Mouse (Mus musculus): Measurements from ENCODE around the gene Hoxc13. TPM values are rescaled to one million over a fixed set of nuclear protein-coding genes. Genes with fewer than 3 reads are reported as not detected.

Hoxc13 gene
- polyA plus RNA-seq (2012; rRNA removed) = not detected in 2 replicates

DNA sequence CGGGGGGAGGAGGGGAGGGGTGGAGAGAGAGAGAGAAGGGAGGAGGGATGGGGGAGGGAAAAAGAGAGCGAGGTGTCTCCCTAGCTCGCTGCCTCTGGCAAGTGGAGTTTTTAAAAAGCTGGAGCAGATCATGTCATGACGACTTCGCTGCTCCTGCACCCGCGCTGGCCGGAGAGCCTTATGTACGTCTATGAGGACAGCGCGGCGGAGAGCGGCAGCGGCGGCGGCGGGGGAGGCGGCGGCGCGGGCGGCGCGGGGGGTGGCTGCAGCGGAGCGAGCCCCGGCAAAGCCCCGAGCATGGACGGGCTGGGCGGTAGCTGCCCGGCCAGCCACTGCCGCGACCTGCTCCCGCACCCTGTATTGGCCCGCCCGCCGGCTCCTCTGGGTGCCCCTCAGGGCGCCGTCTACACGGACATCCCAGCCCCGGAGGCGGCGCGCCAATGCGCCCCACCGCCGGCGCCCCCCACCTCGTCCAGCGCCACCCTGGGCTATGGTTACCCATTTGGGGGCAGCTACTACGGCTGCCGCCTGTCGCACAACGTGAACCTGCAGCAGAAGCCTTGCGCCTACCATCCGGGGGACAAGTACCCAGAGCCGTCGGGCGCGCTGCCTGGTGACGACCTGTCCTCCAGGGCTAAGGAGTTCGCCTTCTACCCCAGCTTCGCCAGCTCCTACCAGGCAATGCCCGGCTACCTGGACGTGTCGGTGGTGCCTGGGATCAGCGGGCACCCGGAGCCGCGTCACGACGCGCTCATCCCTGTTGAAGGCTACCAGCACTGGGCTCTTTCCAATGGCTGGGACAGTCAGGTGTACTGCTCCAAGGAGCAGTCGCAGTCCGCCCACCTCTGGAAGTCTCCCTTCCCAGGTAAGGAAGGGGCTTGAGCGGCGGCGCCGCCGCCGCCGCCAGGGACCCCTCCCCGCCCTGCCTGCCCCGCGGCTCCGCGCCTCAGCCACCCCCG is at the start of gene Hoxc13:
Hoxc13 (plus strand) TSS at position 51 of the 959 bp plus-strand sequence.
- Histone ChIP-seq H3K4me3 (ENCODE audit: insufficient read depth, low read length) (no peak within 1 kb of the TSS), H3K4me1 (ENCODE audit: control insufficient read depth, insufficient read depth, low read length) (no peaks in the 10 kb centered on the region), H3K27ac (ENCODE audit: insufficient read depth, low read length) (no peak within 1 kb of the TSS)
- TF ChIP-seq POLR2A (IDR thresholded peaks at IDR 0.05; ENCODE audit: extremely low read depth, insufficient read depth, low read length) = no peak

DNA sequence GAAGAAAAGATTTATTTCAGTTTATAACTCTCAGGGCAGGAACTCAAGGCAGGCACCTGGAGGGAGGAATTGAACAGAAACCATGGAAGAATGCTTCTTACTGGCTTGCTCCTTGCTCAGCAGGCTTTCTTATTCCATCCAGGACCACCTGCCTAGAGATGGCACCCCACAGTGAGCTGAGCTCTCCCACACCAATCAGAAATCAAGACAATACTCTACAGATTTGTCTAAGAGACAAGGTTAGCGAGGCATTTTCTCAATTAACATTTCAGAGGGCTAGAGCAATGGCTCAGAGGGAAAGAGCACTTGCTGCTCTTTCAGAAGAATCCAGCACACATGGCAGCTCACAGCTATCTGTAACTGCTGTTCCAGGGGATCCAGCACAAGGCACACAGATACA is 35.1 kb upstream of the Hoxc13 start:
- H3K4me3 ChIP-seq (ENCODE audit: insufficient read depth, low read length) = no peak overlapping the region
- TF ChIP-seq CTCF (IDR thresholded peaks at IDR 0.05; ENCODE audit: extremely low read depth, insufficient read depth, low read length) (no peak), POLR2A (IDR thresholded peaks at IDR 0.05; ENCODE audit: extremely low read depth, insufficient read depth, low read length) (no peak)
- H3K4me1 ChIP-seq (ENCODE audit: control insufficient read depth, insufficient read depth, low read length) = no peaks in the 10 kb centered on the region
- no peak overlapping the region for H3K27ac ChIP-seq (ENCODE audit: insufficient read depth, low read length)

DNA sequence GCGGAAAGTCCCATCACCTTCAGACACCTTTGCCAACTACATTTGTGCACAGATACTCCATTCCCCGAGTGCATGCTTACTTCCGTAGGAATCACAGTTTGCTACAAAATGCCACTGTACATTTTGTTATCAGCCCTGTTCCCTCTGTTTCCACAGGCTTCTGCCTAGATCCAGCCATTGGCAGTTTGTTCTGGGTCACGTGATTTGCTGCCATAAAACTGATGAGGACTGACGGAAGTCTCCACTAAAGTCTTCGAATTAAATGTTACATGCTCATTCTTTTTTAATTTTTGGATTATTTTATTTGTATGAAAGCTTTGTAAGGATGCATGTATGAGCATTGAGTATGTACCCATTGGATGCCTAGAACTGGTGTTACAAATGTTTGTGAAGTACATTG is 25.8 kb upstream of the Hoxc13 start:
- TF ChIP-seq CTCF (IDR thresholded peaks at IDR 0.05; ENCODE audit: extremely low read depth, insufficient read depth, low read length) (no peak), POLR2A (IDR thresholded peaks at IDR 0.05; ENCODE audit: extremely low read depth, insufficient read depth, low read length) (no peak)
- H3K4me3 ChIP-seq (ENCODE audit: insufficient read depth, low read length) = no peak overlapping the region
- no peak overlapping the region for H3K27ac ChIP-seq (ENCODE audit: insufficient read depth, low read length)
- H3K4me1 ChIP-seq (ENCODE audit: control insufficient read depth, insufficient read depth, low read length) = no peaks in the 10 kb centered on the region

DNA sequence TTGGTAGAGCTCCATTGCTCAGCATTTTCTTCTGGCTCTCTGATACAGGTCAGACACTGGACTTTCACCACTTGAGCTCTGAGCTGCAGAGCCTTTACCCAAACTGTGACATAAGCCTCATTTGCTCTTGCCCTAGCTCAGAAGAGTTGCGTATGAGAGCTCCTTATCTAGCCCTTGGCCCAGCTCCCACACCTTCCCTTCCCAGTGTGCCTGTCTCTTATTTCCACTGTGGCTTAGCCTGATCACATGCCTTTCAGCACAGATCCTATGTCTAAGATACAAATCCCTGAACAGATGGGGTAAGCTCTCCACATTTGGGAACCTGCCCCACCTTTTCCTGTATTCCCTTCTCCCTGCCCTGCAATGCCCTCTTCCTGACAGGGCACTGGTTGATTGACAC is 16.0 kb upstream of the Hoxc13 start:
- Histone ChIP-seq H3K27ac (ENCODE audit: insufficient read depth, low read length) (no peak overlapping the region), H3K4me1 (ENCODE audit: control insufficient read depth, insufficient read depth, low read length) (no peaks in the 10 kb centered on the region), H3K4me3 (ENCODE audit: insufficient read depth, low read length) (no peak overlapping the region)
- TF ChIP-seq POLR2A (IDR thresholded peaks at IDR 0.05; ENCODE audit: extremely low read depth, insufficient read depth, low read length) (no peak), CTCF (IDR thresholded peaks at IDR 0.05; ENCODE audit: extremely low read depth, insufficient read depth, low read length) (no peak)

DNA sequence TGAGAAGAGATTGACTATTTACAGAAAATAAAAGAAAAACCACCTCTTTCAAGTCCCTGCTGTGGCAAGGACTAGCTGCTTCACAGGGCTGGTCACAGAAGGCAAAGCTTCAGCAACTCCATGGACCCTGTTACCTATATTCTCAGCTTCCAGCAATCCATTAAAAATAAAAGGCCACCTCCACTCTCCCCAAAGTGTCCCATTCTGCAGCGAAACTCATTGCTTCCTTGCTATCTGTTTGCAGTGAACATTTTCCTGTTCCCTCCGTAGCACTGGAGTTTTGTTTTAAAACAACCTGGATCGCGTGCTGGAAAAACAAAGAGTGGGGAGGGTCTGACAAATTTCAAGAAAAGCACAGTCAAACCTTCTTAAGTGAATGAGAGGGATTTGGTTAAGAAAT is 11.4 kb upstream of the Hoxc13 start:
- H3K4me3 ChIP-seq (ENCODE audit: insufficient read depth, low read length) = no peak overlapping the region
- H3K27ac ChIP-seq (ENCODE audit: insufficient read depth, low read length) = no peak overlapping the region
- TF ChIP-seq POLR2A (IDR thresholded peaks at IDR 0.05; ENCODE audit: extremely low read depth, insufficient read depth, low read length) (no peak), CTCF (IDR thresholded peaks at IDR 0.05; ENCODE audit: extremely low read depth, insufficient read depth, low read length) (no peak)
- no peaks in the 10 kb centered on the region for H3K4me1 ChIP-seq (ENCODE audit: control insufficient read depth, insufficient read depth, low read length)

DNA sequence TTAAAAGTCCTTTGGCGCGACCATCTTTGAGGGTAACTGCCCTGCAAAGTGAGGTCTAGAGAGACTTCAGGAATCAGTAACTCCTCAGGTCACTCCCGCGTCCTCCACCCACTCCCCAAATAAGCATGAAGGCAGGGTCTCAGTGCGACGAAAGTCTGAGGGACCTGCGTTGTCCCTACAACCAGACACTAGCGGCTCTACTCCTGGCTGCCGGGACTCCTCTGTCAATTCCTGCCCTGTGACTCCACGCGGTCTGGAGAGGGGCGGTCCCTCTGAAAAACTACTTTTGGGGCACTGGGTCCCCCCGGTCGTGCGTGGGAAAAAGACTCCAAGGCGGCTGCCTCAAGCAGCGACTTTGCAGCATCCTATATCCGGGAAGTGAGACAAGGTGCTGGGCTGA is 10.9 kb upstream of the Hoxc13 start:
- no peak overlapping the region for H3K27ac ChIP-seq (ENCODE audit: insufficient read depth, low read length)
- TF ChIP-seq POLR2A (IDR thresholded peaks at IDR 0.05; ENCODE audit: extremely low read depth, insufficient read depth, low read length) = no peak
- no peaks in the 10 kb centered on the region for H3K4me1 ChIP-seq (ENCODE audit: control insufficient read depth, insufficient read depth, low read length)
- H3K4me3 ChIP-seq (ENCODE audit: insufficient read depth, low read length) = no peak overlapping the region

DNA sequence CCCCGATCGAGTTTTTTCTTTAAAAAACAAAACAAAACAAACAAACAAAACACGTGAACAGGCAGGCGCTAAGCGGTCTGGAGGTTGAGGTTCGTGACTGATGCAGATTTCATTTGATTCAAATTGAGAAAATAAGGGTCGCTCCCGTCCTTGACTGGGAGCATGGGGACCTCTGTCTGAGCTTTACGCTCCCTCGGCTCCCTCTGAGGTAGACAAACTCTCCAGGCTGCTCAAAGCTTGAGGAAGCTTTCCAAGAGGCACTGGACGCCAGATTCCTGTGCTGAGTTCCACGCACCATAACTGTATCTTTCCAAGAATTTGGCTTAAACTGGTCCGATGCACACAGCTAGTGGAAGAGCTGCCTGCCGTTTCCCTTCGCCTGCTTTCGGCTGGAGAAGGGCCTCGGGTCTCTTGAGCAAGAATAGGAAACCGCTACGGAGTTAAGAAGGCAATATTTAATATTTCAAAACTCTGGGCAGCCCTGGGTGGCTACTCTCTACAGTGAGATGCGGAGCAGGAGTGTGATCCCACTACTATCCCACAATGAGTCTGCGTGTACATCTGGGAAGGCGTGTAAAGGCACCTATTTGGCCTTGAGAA is 10.3 kb upstream of the Hoxc13 start:
- TF ChIP-seq CTCF (IDR thresholded peaks at IDR 0.05; ENCODE audit: extremely low read depth, insufficient read depth, low read length) (no peak), POLR2A (IDR thresholded peaks at IDR 0.05; ENCODE audit: extremely low read depth, insufficient read depth, low read length) (no peak)

DNA sequence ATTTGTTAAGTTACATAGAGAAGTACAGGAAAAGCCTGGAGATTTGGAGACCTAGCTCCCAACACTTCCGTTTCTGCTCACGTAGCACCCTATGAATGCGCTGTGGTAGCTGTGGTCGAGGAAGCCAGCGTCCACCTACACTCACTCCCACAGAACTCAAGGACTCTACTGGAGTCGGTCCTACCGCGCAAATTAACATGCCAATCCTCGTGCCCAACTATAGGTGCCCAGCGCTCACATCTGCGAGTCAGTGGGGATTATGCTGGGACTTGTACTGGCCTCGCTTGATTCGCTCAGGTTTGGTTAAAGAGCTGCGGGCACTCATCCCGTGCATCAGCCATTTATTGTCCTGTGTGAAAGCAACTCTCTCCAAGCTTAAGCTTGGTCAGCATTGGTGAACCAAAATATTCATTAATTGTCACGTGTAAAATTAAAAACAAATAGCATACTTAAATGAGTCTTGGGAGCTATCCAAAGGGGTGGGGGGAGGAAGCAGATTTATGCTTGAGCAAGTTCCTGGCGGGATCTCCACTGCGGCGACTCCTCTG is 7.8 kb upstream of the Hoxc13 start:
- TF ChIP-seq POLR2A (IDR thresholded peaks at IDR 0.05; ENCODE audit: extremely low read depth, insufficient read depth, low read length) = no peak
- TF ChIP-seq CTCF (IDR thresholded peaks at IDR 0.05; ENCODE audit: extremely low read depth, insufficient read depth, low read length) = no peak
- Histone ChIP-seq H3K27ac (ENCODE audit: insufficient read depth, low read length) (no peak overlapping the region), H3K4me1 (ENCODE audit: control insufficient read depth, insufficient read depth, low read length) (no peaks in the 10 kb centered on the region), H3K4me3 (ENCODE audit: insufficient read depth, low read length) (no peak overlapping the region)

More for the DNA sequence above, 10.3 kb upstream of the Hoxc13 start:
- H3K4me1 ChIP-seq (ENCODE audit: control insufficient read depth, insufficient read depth, low read length) = no peaks in the 10 kb centered on the region
- H3K27ac ChIP-seq (ENCODE audit: insufficient read depth, low read length) = no peak overlapping the region
- H3K4me3 ChIP-seq (ENCODE audit: insufficient read depth, low read length) = no peak overlapping the region

DNA sequence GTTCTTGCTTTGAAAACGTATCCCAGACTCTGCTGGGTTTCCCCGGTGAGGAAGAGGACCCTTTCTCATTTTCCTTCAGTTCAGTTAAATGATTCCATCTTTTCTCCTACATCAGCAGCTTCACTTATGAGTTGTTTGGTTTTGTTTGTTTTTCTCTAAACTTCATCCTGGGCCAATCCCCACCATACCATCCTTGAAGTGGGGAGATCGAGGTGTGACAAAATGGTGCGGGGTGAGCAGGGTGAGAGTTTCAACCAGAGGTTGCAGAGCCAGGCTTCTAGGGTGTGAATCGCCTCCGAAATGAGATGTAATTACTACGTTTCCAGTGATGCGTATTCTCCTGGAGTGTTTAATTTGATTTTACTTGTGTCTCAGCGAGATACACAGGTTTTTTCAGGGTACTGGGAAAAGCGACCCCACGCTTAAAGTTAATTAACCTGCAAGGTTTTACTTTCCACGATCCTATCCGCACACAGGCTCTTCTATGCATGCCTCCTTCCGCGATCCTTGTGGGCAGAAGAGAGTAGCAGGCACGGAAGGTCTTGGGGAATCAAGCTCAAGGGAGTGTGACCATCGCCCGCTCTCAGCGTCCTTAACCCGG is 2.8 kb upstream of the Hoxc13 start:
- no peak overlapping the region for H3K4me3 ChIP-seq (ENCODE audit: insufficient read depth, low read length)
- no peak overlapping the region for H3K27ac ChIP-seq (ENCODE audit: insufficient read depth, low read length)
- TF ChIP-seq CTCF (IDR thresholded peaks at IDR 0.05; ENCODE audit: extremely low read depth, insufficient read depth, low read length) = no peak
- H3K4me1 ChIP-seq (ENCODE audit: control insufficient read depth, insufficient read depth, low read length) = no peaks in the 10 kb centered on the region
